Mouse (Mus musculus) liver, adult 2 months (tissue): ENCODE measurements around the gene Mylk3. TPM values are rescaled to one million over a fixed set of nuclear protein-coding genes. Genes with fewer than 3 reads are reported as not detected.

ENCODE experiments used
- DNase-seq: peaks from one replicate; pipeline ENCODE4 v3.0.0-alpha.2; 2011; ENCODE audit warnings: low read depth, low spot score; ENCODE audit errors: extremely low read depth
- H3K27ac ChIP-seq: fragments of 200-500 bp; replicated peaks from 2 replicates; pipeline ENCODE4 v1.5.1; 2012; ENCODE audit warnings: low read depth, mild to moderate bottlenecking, control low read depth, inconsistent platforms, low read length; ENCODE audit not compliant: insufficient read depth
- H3K27me3 ChIP-seq: fragments of 200-500 bp; 2 replicates; pipeline ENCODE4 v1.6.1; 2012; ENCODE audit warnings: mild to moderate bottlenecking, moderate library complexity, low read length, inconsistent platforms; ENCODE audit not compliant: control insufficient read depth, insufficient read depth
- H3K36me3 ChIP-seq: fragments of 200-500 bp; 2 replicates; pipeline ENCODE4 v1.6.1; 2012; ENCODE audit warnings: low read length, inconsistent platforms; ENCODE audit not compliant: control insufficient read depth, insufficient read depth
- H3K4me1 ChIP-seq: fragments of 200-500 bp; 2 replicates; pipeline ENCODE4 v1.6.1; 2011; ENCODE audit warnings: low read length; ENCODE audit not compliant: control insufficient read depth, insufficient read depth
- H3K4me3 ChIP-seq: fragments of 200-500 bp; 2 replicates; pipeline ENCODE4 v1.5.1; 2011; ENCODE audit warnings: low read depth, mild to moderate bottlenecking, control low read depth, low read length, moderate library complexity; ENCODE audit not compliant: insufficient read depth
- H3K79me2 ChIP-seq: fragments of 200-500 bp; 2 replicates; pipeline ENCODE4 v1.6.1; 2012; ENCODE audit warnings: inconsistent platforms, mild to moderate bottlenecking, low read length, moderate library complexity; ENCODE audit not compliant: control insufficient read depth, insufficient read depth
- H3K9ac ChIP-seq: fragments of 200-500 bp; 2 replicates; pipeline ENCODE4 v1.6.1; 2012; ENCODE audit warnings: low read depth, mild to moderate bottlenecking, control low read depth, inconsistent platforms, low read length
- CTCF ChIP-seq: fragments of 200-500 bp; IDR thresholded peaks from 2 replicates; pipeline ENCODE4 v1.5.1; 2011; ENCODE audit warnings: low read depth, low read length, control low read depth
- POLR2A ChIP-seq: fragments of 200-500 bp; IDR thresholded peaks from 2 replicates; pipeline ENCODE4 v1.6.1; 2011; ENCODE audit warnings: low read length, control low read depth; ENCODE audit not compliant: insufficient read depth; ENCODE audit errors: extremely low read depth
- WGBS: fragments of 180-500 bp; shearing (Covaris S2); methylation state at CpG from one replicate; pipeline ENCODE4 v1.1.7; 2018; 5-methylcytosine and 5-hydroxymethylcytosine counted together
- polyA plus RNA-seq: library from polyadenylated mRNA; depleted of rRNA; stranded (reverse); fragments of >200 nt; gene quantifications from 2 replicates; pipeline ENCODE4 v1.2.3, GENCODE M21; 2012
- total RNA-seq: library from RNA; depleted of rRNA; stranded (reverse); fragments of >200 nt; gene quantifications from 2 replicates; pipeline ENCODE4 v1.2.3, GENCODE M21; 2014

The Mylk3 gene
- total and polyA plus RNA-seq, 2 experiments, result 0.20 to 0.55 TPM

DNA sequence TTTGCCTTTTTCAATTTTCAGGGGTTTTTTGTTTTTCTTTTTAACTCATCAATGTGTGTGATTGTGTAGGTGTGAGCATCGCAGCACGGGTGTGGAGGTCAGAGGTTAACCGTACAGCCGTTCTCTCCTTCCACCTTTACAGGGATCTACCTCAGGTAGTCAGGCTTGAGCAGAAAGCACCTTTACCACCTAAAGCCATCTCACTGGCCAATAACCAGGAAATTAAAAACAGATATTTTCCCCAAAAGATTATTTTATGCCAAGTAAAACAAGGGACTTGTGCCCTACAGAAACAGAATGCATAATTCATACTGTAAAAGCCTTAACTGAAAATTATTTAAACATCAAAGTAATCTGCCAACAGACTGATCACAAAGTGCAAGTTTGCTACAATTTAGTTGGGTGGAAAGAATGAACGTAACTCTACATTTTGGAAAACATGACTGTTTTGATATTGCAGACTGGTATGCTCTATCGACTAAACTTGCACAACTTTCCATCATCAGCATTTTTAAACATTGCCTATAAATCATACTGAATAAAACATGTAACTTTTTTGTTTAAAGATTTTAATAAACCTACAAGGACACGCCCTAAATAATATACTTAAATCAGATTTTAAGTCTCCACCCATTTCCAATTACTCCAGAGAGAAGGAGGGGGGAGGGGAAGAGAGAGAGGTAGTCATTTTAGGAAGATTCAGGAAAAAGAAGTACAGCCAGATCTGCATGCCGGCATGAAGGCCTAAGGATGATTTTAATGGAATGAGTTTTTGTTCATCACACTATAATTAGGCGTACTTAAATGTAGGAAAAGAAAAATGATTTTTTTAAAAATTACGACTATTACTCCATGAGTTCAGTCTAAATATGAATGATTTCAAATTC, 45.4 kb upstream of the Mylk3 start:
- WGBS, result 2% methylated on average over 10 of the region's 10 CpGs
- DNase-seq, result peak; percentile 62

DNA sequence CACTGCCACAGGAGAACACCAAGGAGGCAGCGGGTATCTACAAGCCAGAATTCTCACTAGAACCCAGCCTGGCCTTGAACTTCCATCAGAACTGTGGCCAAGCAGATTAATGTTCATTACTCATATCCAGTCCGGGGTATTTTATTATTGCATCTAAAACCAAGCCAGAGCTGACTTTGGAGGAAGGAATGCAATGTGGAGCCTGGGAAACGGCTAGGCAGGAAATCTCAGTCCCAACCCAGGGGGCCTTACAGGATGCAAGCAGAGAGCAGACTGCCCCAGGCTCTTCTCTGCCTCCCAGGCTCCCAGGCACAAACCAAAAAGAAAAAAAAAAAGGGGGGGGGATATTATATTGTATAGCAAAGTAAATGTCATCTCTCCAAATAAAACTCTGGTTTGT, 44.7 kb upstream of the Mylk3 start:
- WGBS, result 25% methylated on average over 3 of the region's 3 CpGs
- H3K27me3 ChIP-seq, result no peaks in the 10 kb centered on the region
- H3K36me3 ChIP-seq, result peaks cover 4% of the 10 kb centered on the region; the same call in 1 of the 2 replicates
- no peak for TF ChIP-seq CTCF
- no peak for TF ChIP-seq POLR2A
- peaks cover 18% of the 10 kb centered on the region for H3K4me1 ChIP-seq
- peak overlapping the region; percentile 47; the same call in 1 of the 2 replicates for H3K27ac ChIP-seq
- DNase-seq, result peak; percentile 34
- no peak overlapping the region; the same call in 1 of the 2 replicates for H3K4me3 ChIP-seq
- no peak overlapping the region for H3K9ac ChIP-seq
- H3K79me2 ChIP-seq, result peaks cover 20% of the 10 kb centered on the region; the same call in 1 of the 2 replicates

More for the DNA sequence above, 45.4 kb upstream of the Mylk3 start:
- Histone ChIP-seq H3K36me3 (0 out of 2 replicates have a peak, but pooled peaks cover 1% of the 10 kb centered on the region), H3K27me3 (no peaks in the 10 kb centered on the region), H3K79me2 (peaks cover 16% of the 10 kb centered on the region; the same call in 1 of the 2 replicates), H3K4me1 (peaks cover 19% of the 10 kb centered on the region), H3K9ac (0 out of 2 replicates have a peak overlapping the region, but pooled peaks have one; percentile 40), H3K4me3 (peak overlapping the region; percentile 88), H3K27ac (peak overlapping the region; percentile 84)
- TF ChIP-seq CTCF (no peak), POLR2A (no peak)

DNA sequence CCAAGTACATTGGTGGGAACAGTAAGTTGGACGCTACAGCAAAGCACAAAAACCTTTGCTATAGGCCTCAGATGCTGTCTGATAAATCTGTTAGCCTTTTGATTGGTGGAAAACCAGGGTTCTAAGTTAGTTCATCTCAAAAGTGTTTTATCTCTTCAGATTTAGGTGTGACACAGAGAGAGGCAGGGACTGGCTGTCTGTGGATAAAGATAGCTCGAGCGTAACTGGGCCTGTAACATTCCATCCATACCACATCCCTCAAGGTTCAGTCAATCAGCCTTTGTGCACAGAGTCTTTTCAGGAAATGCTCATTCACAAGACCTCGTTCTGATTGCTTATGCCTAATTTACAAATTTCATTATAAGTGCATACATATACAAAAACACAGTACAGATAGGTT, 43.1 kb upstream of the Mylk3 start:
- Histone ChIP-seq H3K4me3 (no peak overlapping the region), H3K9ac (no peak overlapping the region), H3K27me3 (no peaks in the 10 kb centered on the region), H3K27ac (no peak overlapping the region), H3K36me3 (peaks cover 6% of the 10 kb centered on the region), H3K79me2 (peaks cover 22% of the 10 kb centered on the region; the same call in 1 of the 2 replicates), H3K4me1 (peaks cover 16% of the 10 kb centered on the region)
- no peak for DNase-seq
- WGBS, result 47% methylated on average over 4 of the region's 4 CpGs
- TF ChIP-seq POLR2A, result no peak
- TF ChIP-seq CTCF, result no peak

DNA sequence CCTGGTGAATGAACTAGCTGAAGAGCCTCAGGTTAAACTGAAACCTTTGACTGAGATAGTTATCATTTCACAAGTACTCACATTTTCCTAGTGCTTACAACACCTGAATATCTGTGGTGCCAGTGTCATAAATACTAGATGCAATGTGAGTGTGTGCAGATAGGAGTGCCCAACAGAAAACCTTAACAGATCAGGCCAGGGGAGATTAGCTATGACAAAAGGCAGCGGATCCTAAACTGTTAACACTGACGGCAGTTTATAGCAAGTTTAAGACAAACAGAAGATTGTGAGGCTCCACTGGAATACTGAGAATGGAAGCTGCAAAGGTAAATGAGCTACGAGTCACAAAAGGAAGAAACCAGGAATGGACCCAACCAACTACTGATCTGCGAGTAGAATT, 40.9 kb upstream of the Mylk3 start:
- Histone ChIP-seq H3K4me1 (peaks cover 12% of the 10 kb centered on the region; the same call in 1 of the 2 replicates), H3K4me3 (no peak overlapping the region), H3K27me3 (no peaks in the 10 kb centered on the region), H3K9ac (no peak overlapping the region), H3K36me3 (peaks cover 6% of the 10 kb centered on the region), H3K27ac (no peak overlapping the region), H3K79me2 (peaks cover 30% of the 10 kb centered on the region; the same call in 1 of the 2 replicates)
- TF ChIP-seq CTCF (no peak), POLR2A (no peak)
- DNase-seq, result no peak
- WGBS, result 82% methylated on average over 4 of the region's 4 CpGs

DNA sequence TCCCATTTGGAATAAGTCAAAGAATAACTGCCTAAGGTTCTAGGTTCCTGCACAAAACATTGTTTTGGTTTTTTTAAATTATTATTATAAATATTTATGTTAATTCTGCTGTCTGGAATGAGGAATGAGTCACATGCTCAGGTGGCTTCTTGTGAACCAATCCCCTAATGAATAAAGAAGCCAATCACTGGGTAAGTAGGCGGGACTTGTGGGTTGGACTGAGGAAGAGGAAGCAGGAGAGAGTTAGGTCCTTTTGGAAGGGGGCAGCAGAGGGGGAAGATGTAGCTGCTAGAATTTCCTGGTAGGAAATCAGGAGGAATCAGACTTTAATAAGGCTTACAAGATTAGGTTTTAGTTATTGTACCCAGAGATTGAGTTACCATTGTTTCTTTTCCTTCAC, 35.2 kb upstream of the Mylk3 start:
- Histone ChIP-seq H3K4me3 (no peak overlapping the region), H3K27me3 (no peaks in the 10 kb centered on the region), H3K36me3 (peaks cover 6% of the 10 kb centered on the region), H3K27ac (no peak overlapping the region), H3K4me1 (peaks cover 6% of the 10 kb centered on the region), H3K79me2 (peaks cover 20% of the 10 kb centered on the region; the same call in 1 of the 2 replicates), H3K9ac (no peak overlapping the region)
- TF ChIP-seq POLR2A, result no peak
- no peak for TF ChIP-seq CTCF
- DNase-seq, result no peak
- WGBS, result 89% methylated on average over 1 of the region's 1 CpGs
